Mouse (Mus musculus): Measurements from ENCODE around the gene Pla1a. TPM values are rescaled to one million over a fixed set of nuclear protein-coding genes. Genes with fewer than 3 reads are reported as not detected.
A peak's percentile ranks its signal among the peaks of the same experiment; 100 is the strongest.

Gene Pla1a
- polyA plus RNA-seq, 1 experiment = 1.6 TPM

- no peak overlapping the region for H3K27ac ChIP-seq (ENCODE audit: insufficient read depth, low read length)
- DNase-seq = no peak
- H3K27me3 ChIP-seq (ENCODE audit: control insufficient read depth, insufficient read depth, low read length) = no peaks in the 10 kb centered on the region; the same call in 1 of the 2 replicates
- WGBS = 97% methylated on average over 8 of the region's 8 CpGs
- TF ChIP-seq POLR2A (IDR thresholded peaks at IDR 0.05; ENCODE audit: borderline replicate concordance, insufficient read depth, low read length) (no peak), CTCF (IDR thresholded peaks at IDR 0.05; ENCODE audit: borderline replicate concordance, insufficient read depth, low read depth, low read length) (no peak)
- no peak overlapping the region for H3K4me3 ChIP-seq (replicated peaks; ENCODE audit: insufficient read depth, low read depth, low read length)
- no peaks in the 10 kb centered on the region for H3K4me1 ChIP-seq (ENCODE audit: control insufficient read depth, insufficient read depth, low read length)
These were observed 24.5 kb downstream of the Pla1a start for GRCm38 (mm10) chr16:38408416-38408815.

- no peak for TF ChIP-seq POLR2A (IDR thresholded peaks at IDR 0.05; ENCODE audit: borderline replicate concordance, insufficient read depth, low read length)
- TF ChIP-seq CTCF (IDR thresholded peaks at IDR 0.05; ENCODE audit: borderline replicate concordance, insufficient read depth, low read depth, low read length) = no peak
- H3K27ac ChIP-seq (ENCODE audit: insufficient read depth, low read length) = no peak overlapping the region
- H3K27me3 ChIP-seq (ENCODE audit: control insufficient read depth, insufficient read depth, low read length) = no peaks in the 10 kb centered on the region; the same call in 1 of the 2 replicates
- no peak overlapping the region for H3K4me3 ChIP-seq (replicated peaks; ENCODE audit: insufficient read depth, low read depth, low read length)
- no peak for DNase-seq
- 48% methylated on average over 5 of the region's 5 CpGs for WGBS
- H3K4me1 ChIP-seq (ENCODE audit: control insufficient read depth, insufficient read depth, low read length) = no peaks in the 10 kb centered on the region
These were observed 25.4 kb downstream of the Pla1a start for GRCm38 (mm10) chr16:38407584-38407983.

GRCm38 (mm10) chr16:38406708-38407107, 26.2 kb downstream of the Pla1a start:
- H3K4me3 ChIP-seq (replicated peaks; ENCODE audit: insufficient read depth, low read depth, low read length) = no peak overlapping the region
- no peaks in the 10 kb centered on the region for H3K4me1 ChIP-seq (ENCODE audit: control insufficient read depth, insufficient read depth, low read length)
- no peak overlapping the region for H3K27ac ChIP-seq (ENCODE audit: insufficient read depth, low read length)
- WGBS = 83% methylated on average over 6 of the region's 6 CpGs
- no peaks in the 10 kb centered on the region; the same call in 1 of the 2 replicates for H3K27me3 ChIP-seq (ENCODE audit: control insufficient read depth, insufficient read depth, low read length)
- DNase-seq = no peak
- no peak for TF ChIP-seq CTCF (IDR thresholded peaks at IDR 0.05; ENCODE audit: borderline replicate concordance, insufficient read depth, low read depth, low read length)
- no peak for TF ChIP-seq POLR2A (IDR thresholded peaks at IDR 0.05; ENCODE audit: borderline replicate concordance, insufficient read depth, low read length)

GRCm38 (mm10) chr16:38406293-38406692, 26.7 kb downstream of the Pla1a start:
- DNase-seq = no peak
- Histone ChIP-seq H3K4me3 (replicated peaks; ENCODE audit: insufficient read depth, low read depth, low read length) (no peak overlapping the region), H3K27me3 (ENCODE audit: control insufficient read depth, insufficient read depth, low read length) (no peaks in the 10 kb centered on the region; the same call in 1 of the 2 replicates), H3K27ac (ENCODE audit: insufficient read depth, low read length) (no peak overlapping the region), H3K4me1 (ENCODE audit: control insufficient read depth, insufficient read depth, low read length) (no peaks in the 10 kb centered on the region)
- WGBS = 67% methylated on average over 5 of the region's 5 CpGs
- no peak for TF ChIP-seq CTCF (IDR thresholded peaks at IDR 0.05; ENCODE audit: borderline replicate concordance, insufficient read depth, low read depth, low read length)
- TF ChIP-seq POLR2A (IDR thresholded peaks at IDR 0.05; ENCODE audit: borderline replicate concordance, insufficient read depth, low read length) = no peak

- 91% methylated on average over 7 of the region's 7 CpGs for WGBS
- no peak overlapping the region for H3K4me3 ChIP-seq (replicated peaks; ENCODE audit: insufficient read depth, low read depth, low read length)
- no peak overlapping the region for H3K27ac ChIP-seq (ENCODE audit: insufficient read depth, low read length)
- TF ChIP-seq POLR2A (IDR thresholded peaks at IDR 0.05; ENCODE audit: borderline replicate concordance, insufficient read depth, low read length) = no peak
- TF ChIP-seq CTCF (IDR thresholded peaks at IDR 0.05; ENCODE audit: borderline replicate concordance, insufficient read depth, low read depth, low read length) = no peak
- no peaks in the 10 kb centered on the region for H3K4me1 ChIP-seq (ENCODE audit: control insufficient read depth, insufficient read depth, low read length)
- DNase-seq = no peak
- no peaks in the 10 kb centered on the region; the same call in 1 of the 2 replicates for H3K27me3 ChIP-seq (ENCODE audit: control insufficient read depth, insufficient read depth, low read length)
These were observed 29.3 kb downstream of the Pla1a start for GRCm38 (mm10) chr16:38403639-38404038.

- TF ChIP-seq CTCF (IDR thresholded peaks at IDR 0.05; ENCODE audit: borderline replicate concordance, insufficient read depth, low read depth, low read length) (no peak), POLR2A (IDR thresholded peaks at IDR 0.05; ENCODE audit: borderline replicate concordance, insufficient read depth, low read length) (no peak)
- Histone ChIP-seq H3K4me3 (replicated peaks; ENCODE audit: insufficient read depth, low read depth, low read length) (no peak overlapping the region), H3K27ac (ENCODE audit: insufficient read depth, low read length) (no peak overlapping the region), H3K27me3 (ENCODE audit: control insufficient read depth, insufficient read depth, low read length) (no peaks in the 10 kb centered on the region; the same call in 1 of the 2 replicates), H3K4me1 (ENCODE audit: control insufficient read depth, insufficient read depth, low read length) (no peaks in the 10 kb centered on the region)
- WGBS = 85% methylated on average over 6 of the region's 6 CpGs
- no peak for DNase-seq
These were observed 31.5 kb downstream of the Pla1a start for GRCm38 (mm10) chr16:38401468-38401867.

GRCm38 (mm10) chr16:38400311-38400960, 32.5 kb downstream of the Pla1a start:
- WGBS = 79% methylated on average over 9 of the region's 9 CpGs
- Histone ChIP-seq H3K4me1 (ENCODE audit: control insufficient read depth, insufficient read depth, low read length) (no peaks in the 10 kb centered on the region), H3K27ac (ENCODE audit: insufficient read depth, low read length) (no peak overlapping the region), H3K27me3 (ENCODE audit: control insufficient read depth, insufficient read depth, low read length) (no peaks in the 10 kb centered on the region; the same call in 1 of the 2 replicates), H3K4me3 (replicated peaks; ENCODE audit: insufficient read depth, low read depth, low read length) (no peak overlapping the region)
- TF ChIP-seq POLR2A (IDR thresholded peaks at IDR 0.05; ENCODE audit: borderline replicate concordance, insufficient read depth, low read length) (no peak), CTCF (IDR thresholded peaks at IDR 0.05; ENCODE audit: borderline replicate concordance, insufficient read depth, low read depth, low read length) (no peak)
- no peak for DNase-seq

GRCm38 (mm10) chr16:38399531-38400231, 33.3 kb downstream of the Pla1a start:
- WGBS = 14% methylated on average over 17 of the region's 17 CpGs
- peak; percentile 23 to 26 for DNase-seq

More at GRCm38 (mm10) chr16:38399531-38400231, 33.3 kb downstream of the Pla1a start:
- TF ChIP-seq CTCF (IDR thresholded peaks at IDR 0.05; ENCODE audit: borderline replicate concordance, insufficient read depth, low read depth, low read length) = no peak
- no peak for TF ChIP-seq POLR2A (IDR thresholded peaks at IDR 0.05; ENCODE audit: borderline replicate concordance, insufficient read depth, low read length)
- Histone ChIP-seq H3K4me1 (ENCODE audit: control insufficient read depth, insufficient read depth, low read length) (no peaks in the 10 kb centered on the region), H3K4me3 (replicated peaks; ENCODE audit: insufficient read depth, low read depth, low read length) (peak overlapping the region; percentile 35), H3K27ac (ENCODE audit: insufficient read depth, low read length) (no peak overlapping the region), H3K27me3 (ENCODE audit: control insufficient read depth, insufficient read depth, low read length) (no peaks in the 10 kb centered on the region)

Measured in cerebellum, adult 2 months (tissue).